Mouse (Mus musculus) liver, adult 2 months (tissue): ENCODE measurements at regions not wholly inside any gene's neighbourhood (a gene's known extent, or its start where the extent isn't known, plus 50 kb on each side); places are given as distances from the start of the nearest gene placed in this dataset.

Experiments
- DNase-seq: peaks from one replicate; pipeline ENCODE4 v3.0.0-alpha.2; 2011; ENCODE audit warnings: low read depth, low spot score; ENCODE audit errors: extremely low read depth
- H3K27ac ChIP-seq: fragments of 200-500 bp; replicated peaks from 2 replicates; pipeline ENCODE4 v1.5.1; 2012; ENCODE audit warnings: low read depth, mild to moderate bottlenecking, control low read depth, inconsistent platforms, low read length; ENCODE audit not compliant: insufficient read depth
- H3K27me3 ChIP-seq: fragments of 200-500 bp; 2 replicates; pipeline ENCODE4 v1.6.1; 2012; ENCODE audit warnings: mild to moderate bottlenecking, moderate library complexity, low read length, inconsistent platforms; ENCODE audit not compliant: control insufficient read depth, insufficient read depth
- H3K36me3 ChIP-seq: fragments of 200-500 bp; 2 replicates; pipeline ENCODE4 v1.6.1; 2012; ENCODE audit warnings: low read length, inconsistent platforms; ENCODE audit not compliant: control insufficient read depth, insufficient read depth
- H3K4me1 ChIP-seq: fragments of 200-500 bp; 2 replicates; pipeline ENCODE4 v1.6.1; 2011; ENCODE audit warnings: low read length; ENCODE audit not compliant: control insufficient read depth, insufficient read depth
- H3K4me3 ChIP-seq: fragments of 200-500 bp; 2 replicates; pipeline ENCODE4 v1.5.1; 2011; ENCODE audit warnings: low read depth, mild to moderate bottlenecking, control low read depth, low read length, moderate library complexity; ENCODE audit not compliant: insufficient read depth
- H3K79me2 ChIP-seq: fragments of 200-500 bp; 2 replicates; pipeline ENCODE4 v1.6.1; 2012; ENCODE audit warnings: inconsistent platforms, mild to moderate bottlenecking, low read length, moderate library complexity; ENCODE audit not compliant: control insufficient read depth, insufficient read depth
- H3K9ac ChIP-seq: fragments of 200-500 bp; 2 replicates; pipeline ENCODE4 v1.6.1; 2012; ENCODE audit warnings: low read depth, mild to moderate bottlenecking, control low read depth, inconsistent platforms, low read length
- CTCF ChIP-seq: fragments of 200-500 bp; IDR thresholded peaks from 2 replicates; pipeline ENCODE4 v1.5.1; 2011; ENCODE audit warnings: low read depth, low read length, control low read depth
- POLR2A ChIP-seq: fragments of 200-500 bp; IDR thresholded peaks from 2 replicates; pipeline ENCODE4 v1.6.1; 2011; ENCODE audit warnings: low read length, control low read depth; ENCODE audit not compliant: insufficient read depth; ENCODE audit errors: extremely low read depth
- WGBS: fragments of 180-500 bp; shearing (Covaris S2); methylation state at CpG from one replicate; pipeline ENCODE4 v1.1.7; 2018; 5-methylcytosine and 5-hydroxymethylcytosine counted together

DNA sequence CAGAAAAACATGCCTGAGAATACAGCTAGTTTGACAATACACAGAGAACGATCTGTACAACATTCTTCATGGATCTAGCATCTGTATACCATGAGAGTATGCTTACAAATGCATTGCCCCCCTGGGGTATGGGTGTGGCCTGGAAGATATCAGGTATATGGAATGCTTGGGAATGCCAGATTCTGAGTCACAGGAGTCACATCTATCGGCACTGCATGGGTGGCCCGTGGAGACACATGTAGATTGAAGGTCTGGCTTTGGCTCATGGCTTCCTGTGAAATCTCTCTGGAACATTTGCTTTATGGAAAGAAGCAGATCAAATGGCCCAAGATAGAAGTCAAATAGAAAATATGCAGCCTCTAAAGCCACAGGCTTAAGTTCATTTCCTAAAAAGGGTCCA, 59.6 kb downstream of the Kcne4 start:
- H3K79me2 ChIP-seq, result no peaks in the 10 kb centered on the region
- no peaks in the 10 kb centered on the region for H3K4me1 ChIP-seq
- no peak overlapping the region for H3K27ac ChIP-seq
- DNase-seq, result no peak
- no peaks in the 10 kb centered on the region for H3K27me3 ChIP-seq
- no peak for TF ChIP-seq CTCF
- TF ChIP-seq POLR2A, result no peak
- H3K9ac ChIP-seq, result no peak overlapping the region
- 93% methylated on average over 3 of the region's 3 CpGs for WGBS
- H3K36me3 ChIP-seq, result no peaks in the 10 kb centered on the region
- H3K4me3 ChIP-seq, result no peak overlapping the region

GRCm38 (mm10) chr1:78879246-78879645, 62.7 kb downstream of the Kcne4 start:
- no peak for DNase-seq
- no peak overlapping the region for H3K9ac ChIP-seq
- no peaks in the 10 kb centered on the region for H3K79me2 ChIP-seq
- 72% methylated on average over 2 of the region's 2 CpGs for WGBS
- no peaks in the 10 kb centered on the region for H3K4me1 ChIP-seq
- TF ChIP-seq POLR2A (no peak), CTCF (no peak)
- no peak overlapping the region for H3K27ac ChIP-seq
- no peak overlapping the region for H3K4me3 ChIP-seq
- H3K27me3 ChIP-seq, result no peaks in the 10 kb centered on the region
- H3K36me3 ChIP-seq, result no peaks in the 10 kb centered on the region

DNA sequence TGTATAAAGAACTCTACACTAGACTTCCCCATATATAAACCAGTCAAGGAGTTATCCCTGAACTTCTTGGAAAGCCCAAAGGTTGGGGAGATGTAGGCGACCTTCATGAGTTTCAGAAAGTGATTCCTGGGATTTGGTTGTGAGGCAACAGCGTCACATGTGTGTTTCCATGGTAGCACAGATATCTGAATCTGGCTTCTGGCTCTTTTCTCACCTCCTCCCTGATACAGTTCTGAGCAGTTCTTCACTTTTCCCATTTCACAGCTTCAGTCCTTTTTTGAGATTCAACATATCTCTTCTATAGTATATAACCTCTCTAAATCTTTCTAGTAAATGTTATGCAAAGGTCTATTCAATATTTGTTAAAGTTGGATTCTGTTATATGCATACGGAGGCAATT, 65.9 kb downstream of the Kcne4 start:
- WGBS, result 89% methylated on average over 3 of the region's 3 CpGs
- H3K4me3 ChIP-seq, result no peak overlapping the region
- no peak for DNase-seq
- no peaks in the 10 kb centered on the region for H3K79me2 ChIP-seq
- no peak overlapping the region for H3K27ac ChIP-seq
- TF ChIP-seq CTCF, result no peak
- TF ChIP-seq POLR2A, result no peak
- H3K27me3 ChIP-seq, result no peaks in the 10 kb centered on the region
- H3K4me1 ChIP-seq, result no peaks in the 10 kb centered on the region
- no peak overlapping the region for H3K9ac ChIP-seq
- H3K36me3 ChIP-seq, result no peaks in the 10 kb centered on the region

DNA sequence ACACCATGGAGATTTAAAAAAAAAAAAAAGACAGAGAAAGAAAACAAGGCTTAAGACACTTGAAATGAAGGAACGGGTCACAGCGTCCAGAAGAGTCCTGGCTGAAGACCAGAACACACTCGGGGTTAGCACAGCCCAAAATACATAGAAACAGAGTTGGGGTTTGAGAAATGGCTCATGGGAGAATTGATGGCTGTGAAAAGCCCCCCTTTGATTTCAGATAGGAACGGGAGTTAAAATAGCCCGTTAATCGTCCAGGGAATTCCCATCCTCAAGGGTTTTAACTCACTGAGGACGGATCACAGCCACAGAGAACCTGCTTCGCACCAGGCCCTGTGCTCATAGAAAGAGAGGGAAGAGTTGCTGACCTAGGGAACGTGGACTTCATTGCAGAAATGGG, 72.7 kb downstream of the Kcne4 start:
- Histone ChIP-seq H3K4me1 (no peaks in the 10 kb centered on the region), H3K27me3 (no peaks in the 10 kb centered on the region), H3K27ac (no peak overlapping the region), H3K9ac (no peak overlapping the region), H3K4me3 (no peak overlapping the region), H3K36me3 (no peaks in the 10 kb centered on the region), H3K79me2 (no peaks in the 10 kb centered on the region)
- DNase-seq, result no peak
- 86% methylated on average over 9 of the region's 9 CpGs for WGBS
- TF ChIP-seq POLR2A (no peak), CTCF (no peak)

- TF ChIP-seq CTCF (no peak), POLR2A (no peak)
- Histone ChIP-seq H3K27ac (no peak overlapping the region), H3K79me2 (no peaks in the 10 kb centered on the region), H3K4me1 (no peaks in the 10 kb centered on the region), H3K36me3 (no peaks in the 10 kb centered on the region), H3K9ac (no peak overlapping the region), H3K4me3 (no peak overlapping the region), H3K27me3 (no peaks in the 10 kb centered on the region)
- 90% methylated on average over 3 of the region's 3 CpGs for WGBS
- DNase-seq, result no peak
Measured at GRCm38 (mm10) chr1:78891344-78891743, 74.8 kb downstream of the Kcne4 start.

DNA sequence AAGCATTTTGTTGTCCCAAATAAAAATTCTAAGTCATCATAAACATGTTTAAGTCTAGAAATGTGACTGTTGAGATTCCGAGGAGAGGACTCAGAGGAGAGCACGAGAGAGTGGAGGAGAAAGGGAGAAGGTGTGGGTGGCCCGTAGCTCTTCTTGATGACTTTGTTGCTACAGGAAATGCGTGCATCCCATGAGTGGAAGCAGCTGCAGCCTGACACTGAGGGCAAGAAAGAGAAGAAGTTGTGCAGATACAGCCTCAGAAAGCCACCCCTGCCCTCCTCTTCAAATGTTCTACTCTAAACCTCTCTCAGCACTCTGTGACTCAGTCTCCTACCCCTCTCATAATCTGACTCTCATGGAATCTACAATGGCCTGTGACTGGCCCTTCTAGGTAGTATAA, 77.7 kb downstream of the Kcne4 start:
- Histone ChIP-seq H3K36me3 (no peaks in the 10 kb centered on the region), H3K27me3 (no peaks in the 10 kb centered on the region), H3K9ac (no peak overlapping the region), H3K4me3 (no peak overlapping the region), H3K27ac (no peak overlapping the region), H3K79me2 (no peaks in the 10 kb centered on the region), H3K4me1 (no peaks in the 10 kb centered on the region)
- TF ChIP-seq CTCF, result no peak
- 75% methylated on average over 4 of the region's 4 CpGs for WGBS
- DNase-seq, result no peak
